Mouse (Mus musculus): Measurements from ENCODE around the gene Agpat1. TPM values are rescaled to one million over a fixed set of nuclear protein-coding genes. Genes with fewer than 3 reads are reported as not detected.

The Agpat1 gene
- total RNA-seq, 2 experiments from 2014 or later = 73.4 to 77.7 TPM

GRCm38 (mm10) chr17:34652546-34652945, 48.5 kb downstream of the Agpat1 start:
- no peak for DNase-seq (ENCODE audit: low spot score in 2 of 2)

DNA sequence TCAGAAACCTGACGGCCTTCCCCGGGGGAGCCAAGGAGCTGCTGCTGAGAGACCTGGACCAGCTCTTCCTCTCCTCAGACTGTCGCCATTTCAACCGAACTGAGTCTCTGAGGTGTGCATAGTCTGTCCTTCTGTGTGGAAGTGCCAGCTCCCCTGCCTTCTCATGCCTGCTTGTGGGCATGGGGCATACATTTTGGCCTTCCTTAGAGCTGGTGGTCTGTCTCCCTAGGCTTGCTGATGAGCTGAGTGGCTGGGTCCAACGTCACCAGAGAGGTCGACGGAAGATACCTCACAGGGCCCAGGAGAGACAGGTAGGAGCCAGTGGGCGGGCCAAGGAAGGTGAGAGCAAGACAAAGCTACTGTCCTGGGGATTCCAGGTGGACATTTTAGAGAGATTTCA, 48.9 kb downstream of the Agpat1 start:
- no peak for DNase-seq (ENCODE audit: low spot score in 2 of 2)

GRCm38 (mm10) chr17:34653746-34654285, 49.8 kb downstream of the Agpat1 start:
- no peak for DNase-seq (ENCODE audit: low spot score in 2 of 2)

- DNase-seq (ENCODE audit: low spot score in 2 of 2) = no peak
Measured at GRCm38 (mm10) chr17:34654392-34654791, 50.3 kb downstream of the Agpat1 start.

GRCm38 (mm10) chr17:34655160-34655559, 51.1 kb downstream of the Agpat1 start:
- DNase-seq (ENCODE audit: low spot score in 2 of 2) = no peak

- DNase-seq (ENCODE audit: low spot score in 2 of 2) = peak in 1 of 2 experiments; percentile 59
Measured at GRCm38 (mm10) chr17:34655581-34655991, 51.5 kb downstream of the Agpat1 start.

DNA sequence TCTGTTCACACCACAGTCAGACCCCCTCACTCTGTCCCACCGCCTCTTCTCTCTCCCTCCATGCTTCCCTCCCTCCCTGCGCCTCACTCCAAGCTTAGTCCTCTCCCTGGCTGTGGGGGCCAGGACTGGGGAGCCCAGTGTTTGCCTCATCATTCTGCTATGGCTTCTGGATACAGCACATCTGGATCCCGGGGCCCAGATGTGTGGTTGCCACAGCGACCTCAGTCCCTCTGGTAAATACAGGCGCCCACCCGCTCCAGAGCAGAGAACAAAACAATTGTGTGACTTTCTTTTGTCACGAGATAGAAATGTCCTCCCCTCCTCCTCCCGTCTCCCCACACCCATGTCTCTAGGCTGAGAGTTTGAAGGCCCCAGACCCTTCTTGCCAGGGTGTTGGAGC, 52.6 kb downstream of the Agpat1 start:
- no peak for DNase-seq (ENCODE audit: low spot score in 2 of 2)

DNA sequence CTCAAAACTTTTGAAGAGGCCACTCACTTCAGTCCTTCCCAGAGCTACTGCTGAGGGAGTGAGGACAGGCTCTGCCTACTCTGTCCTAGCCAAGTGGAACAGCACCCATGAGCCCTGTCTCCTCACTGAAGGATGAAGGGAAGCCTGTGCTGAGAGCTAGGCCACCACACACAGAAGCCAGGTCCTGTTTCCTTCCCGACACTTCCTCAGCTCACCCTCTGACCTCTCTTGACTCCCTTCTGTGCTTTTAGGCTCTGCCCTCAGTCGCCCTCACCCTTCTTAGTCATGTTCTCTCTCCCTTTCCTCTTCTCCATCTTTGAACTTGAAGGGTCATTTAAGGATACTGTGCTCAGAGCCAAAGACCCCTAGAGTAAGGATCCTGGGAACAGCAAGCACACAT, 53.2 kb downstream of the Agpat1 start:
- DNase-seq (ENCODE audit: low spot score in 2 of 2) = no peak

- DNase-seq (ENCODE audit: low spot score in 2 of 2) = no peak
Measured at GRCm38 (mm10) chr17:34658145-34658544, 54.1 kb downstream of the Agpat1 start.

GRCm38 (mm10) chr17:34658591-34658990, 54.5 kb downstream of the Agpat1 start:
- DNase-seq (ENCODE audit: low spot score in 2 of 2) = no peak

DNA sequence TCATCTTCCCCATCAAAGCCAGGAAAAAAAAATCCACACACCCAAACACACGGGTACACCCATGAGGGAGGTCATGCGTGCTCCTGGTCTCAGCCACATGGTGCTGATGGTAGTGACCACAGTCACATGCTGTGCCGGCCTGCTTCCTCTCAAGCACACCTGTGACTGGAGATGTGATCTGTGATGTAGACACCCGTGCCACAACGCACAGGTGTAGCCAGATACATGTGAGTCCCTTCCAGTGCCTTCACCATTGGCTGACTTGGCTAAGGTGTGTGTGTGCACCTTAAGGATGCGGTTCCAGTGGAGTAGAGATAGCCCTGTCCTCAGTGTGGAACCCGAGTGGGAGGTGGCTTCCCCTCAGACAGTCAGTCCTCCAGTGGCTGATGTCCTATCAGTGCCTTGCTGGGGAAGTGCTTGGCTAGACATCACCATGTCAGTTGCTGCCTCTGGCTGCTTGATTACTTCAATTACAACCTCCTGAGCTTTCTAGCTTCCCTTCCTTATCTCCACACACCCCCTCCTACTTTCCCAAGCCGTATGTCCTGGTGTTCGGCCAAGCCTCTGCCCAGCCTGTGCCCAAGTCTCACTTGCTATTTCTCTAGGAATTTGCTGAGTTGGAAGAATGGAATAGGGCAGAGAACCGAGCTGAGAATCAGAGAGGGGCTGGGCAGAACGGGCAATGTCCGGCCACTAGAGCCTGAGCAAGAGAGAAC, 55.3 kb downstream of the Agpat1 start:
- DNase-seq (ENCODE audit: low spot score in 2 of 2) = no peak

DNA sequence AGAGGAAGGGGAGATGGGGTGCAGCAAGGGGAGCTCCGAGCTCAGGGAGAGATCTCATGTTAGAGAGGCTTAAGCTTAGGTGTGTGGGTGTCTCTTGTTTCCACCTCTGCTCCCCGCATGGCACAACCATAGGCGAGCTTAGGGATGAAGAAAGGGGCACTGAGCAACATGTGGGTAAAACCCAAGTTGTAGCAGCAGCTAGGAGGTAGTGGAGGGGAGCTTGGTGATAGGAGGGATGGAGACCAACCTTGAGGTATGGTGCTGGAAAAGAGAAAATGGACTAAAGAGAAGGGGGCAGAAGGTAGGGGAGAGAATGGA, 55.8 kb downstream of the Agpat1 start:
- DNase-seq (ENCODE audit: low spot score in 2 of 2) = no peak

- DNase-seq (ENCODE audit: low spot score in 2 of 2) = no peak
Measured at GRCm38 (mm10) chr17:34660259-34660820, 56.3 kb downstream of the Agpat1 start.

GRCm38 (mm10) chr17:34661121-34661591, 57.1 kb downstream of the Agpat1 start:
- DNase-seq (ENCODE audit: low spot score in 2 of 2) = no peak

DNA sequence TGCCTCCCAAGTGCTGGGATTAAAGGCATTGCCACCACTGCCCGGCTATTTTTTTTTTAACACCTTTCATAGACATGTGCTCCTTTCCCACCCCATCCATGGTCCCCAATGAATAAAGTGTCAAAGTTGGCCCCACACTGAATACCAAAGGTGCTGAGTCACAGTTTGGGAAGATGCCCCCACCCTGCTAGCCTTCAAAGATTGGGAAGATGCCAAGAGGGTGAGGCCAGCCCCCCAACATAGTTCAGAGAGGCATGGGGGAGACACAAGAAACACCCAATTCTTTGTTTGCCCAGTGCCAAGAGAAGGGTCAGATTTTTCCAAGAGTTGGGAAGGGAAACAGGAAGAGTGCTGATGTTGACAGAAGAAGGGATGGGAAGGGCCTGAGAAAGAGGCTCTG, 58.4 kb downstream of the Agpat1 start:
- DNase-seq (ENCODE audit: low spot score in 2 of 2) = no peak

- no peak for DNase-seq (ENCODE audit: low spot score in 2 of 2)
Measured at GRCm38 (mm10) chr17:34662978-34663377, 58.9 kb downstream of the Agpat1 start.

Other genes starting within 250 kb of the Agpat1 start
- gene Btnl2, start 249.4 kb upstream of the Agpat1 start, total RNA-seq (2021) = under 1 TPM; 0.45 TPM
- gene Btnl1, start 227.1 kb upstream of the Agpat1 start, total RNA-seq (2021) = not detected
- gene BC051142, start 205.4 kb upstream of the Agpat1 start, total RNA-seq (2021) = 1 to 10 TPM; 5.8 to 6.3 TPM
- not detected for gene Btnl4, start 126.9 kb upstream of the Agpat1 start, total RNA-seq (2021)
- gene Btnl6, start 86.9 kb upstream of the Agpat1 start, total RNA-seq (2021) = not detected
- 10 to 100 TPM; 36.1 to 37.1 TPM for gene Notch4, start 40.0 kb upstream of the Agpat1 start, total RNA-seq (2021)
- 10 to 100 TPM in 1 of 2 experiments, 1 to 10 TPM in 1; 8.1 to 11.9 TPM for gene Gpsm3, start 14.5 kb upstream of the Agpat1 start, total RNA-seq (2021)
- 10 to 100 TPM; 61.7 to 63.6 TPM for gene Pbx2, start 13.0 kb upstream of the Agpat1 start, total RNA-seq (2021)
- 1 to 10 TPM; 9.0 to 9.2 TPM for gene Ager, start 6.4 kb upstream of the Agpat1 start, total RNA-seq (2021)
- gene Rnf5, start 572 bp upstream of the Agpat1 start, total RNA-seq (2021) = 10 to 100 TPM; 66.5 to 74.2 TPM
- 10 to 100 TPM; 10.8 to 14.2 TPM for gene Egfl8, start 11.7 kb downstream of the Agpat1 start, total RNA-seq (2021)
- 10 to 100 TPM; 52.6 to 62.3 TPM for gene Ppt2, start 24.2 kb downstream of the Agpat1 start, total RNA-seq (2021)
- 10 to 100 TPM; 10.7 to 11.5 TPM for gene Prrt1, start 25.3 kb downstream of the Agpat1 start, total RNA-seq (2021)
- gene Fkbpl, start 40.5 kb downstream of the Agpat1 start, total RNA-seq (2021) = 10 to 100 TPM; 13.2 to 16.3 TPM
- gene Atf6b, start 42.9 kb downstream of the Agpat1 start, total RNA-seq (2021) = 10 to 100 TPM; 48.1 to 52.3 TPM
- 10 to 100 TPM; 29.4 to 33.0 TPM for gene Tnxb, start 66.3 kb downstream of the Agpat1 start, total RNA-seq (2021)
- gene C4b, start 139.6 kb downstream of the Agpat1 start, total RNA-seq (2021) = 100 to 1,000 TPM; 105 to 151 TPM
- gene Cyp21a1, start 200.3 kb downstream of the Agpat1 start, total RNA-seq (2021) = 1,000 to 10,000 TPM; 3,967 to 4,457 TPM
- gene Stk19, start 232.7 kb downstream of the Agpat1 start, total RNA-seq (2021) = 10 to 100 TPM; 49.1 to 49.5 TPM
- 10 to 100 TPM; 72.5 to 73.2 TPM for gene Dxo, start 232.8 kb downstream of the Agpat1 start, total RNA-seq (2021)
- gene Skiv2l, start 245.9 kb downstream of the Agpat1 start, total RNA-seq (2021) = 10 to 100 TPM; 70.9 to 80.2 TPM
- gene Nelfe, start 246.1 kb downstream of the Agpat1 start, total RNA-seq (2021) = 10 to 100 TPM; 58.2 to 60.6 TPM

All from adrenal gland, postnatal 4 days (tissue).